ENCODE assay signal across 17 mouse cellular contexts in the genomic region with DNA sequence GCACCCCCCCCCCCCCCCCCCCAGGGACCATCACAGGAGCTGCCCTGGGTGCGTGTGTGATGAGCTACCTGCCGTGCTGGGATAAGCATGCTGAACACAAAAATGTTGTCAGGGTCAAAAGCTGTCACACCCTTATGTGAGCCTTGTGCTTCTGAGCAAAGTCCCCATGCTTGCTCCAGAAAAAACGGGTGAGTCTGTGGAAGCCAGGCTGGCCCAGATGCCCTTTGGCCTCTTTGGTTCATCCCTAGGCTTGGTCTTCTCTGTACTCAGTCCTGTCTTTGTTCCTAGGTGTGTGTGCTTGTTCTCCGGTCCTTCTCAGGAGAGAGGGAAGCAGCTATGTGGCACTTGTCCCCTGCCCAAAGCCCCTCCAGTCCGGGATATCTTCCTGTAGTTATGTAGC. TPM values are rescaled to one million over a fixed set of nuclear protein-coding genes. Genes with fewer than 3 reads are reported as not detected.
A peak's percentile ranks its signal among the peaks of the same experiment; 100 is the strongest.
DNase-seq lines count a peak whose midpoint lies in the region; TF ChIP-seq lines count a peak whose summit lies in the region.
"Had no signal": no experiment of that assay in that cellular context is flagged by ENCODE, and none has a peak within 500 bp of the region (broad histone marks: within the 10 kb centered on the region; RNA-seq: fewer than 3 reads in every experiment).

No protein-coding gene starts in this region.

- no peak for TF ChIP-seq POLR2A in liver, adult 2 months (IDR thresholded peaks at IDR 0.05; ENCODE audit: extremely low read depth, insufficient read depth, low read length)

- H3K27ac ChIP-seq in liver, adult 2 months (replicated peaks; ENCODE audit: insufficient read depth, low read depth, low read length) = no peak overlapping the region
- H3K27ac ChIP-seq: embryonic facial prominence, embryonic 10.5 days; forebrain, embryonic 13.5 days; heart, embryonic 13.5 days had no signal

- H3K27me3 ChIP-seq in liver, adult 2 months (ENCODE audit: control insufficient read depth, insufficient read depth, low read length) = no peaks in the 10 kb centered on the region
- H3K27me3 ChIP-seq: heart, embryonic 13.5 days; Patski had no signal

- TF ChIP-seq CTCF in liver, adult 2 months (IDR thresholded peaks at IDR 0.05; ENCODE audit: low read depth, low read length) = no peak

- H3K4me1 ChIP-seq in liver, adult 2 months (ENCODE audit: control insufficient read depth, insufficient read depth, low read length) = peaks cover 6% of the 10 kb centered on the region; the same call in 1 of the 2 replicates

- 61% methylated on average over 5 of the region's 5 CpGs for WGBS in liver, adult 2 months

- DNase-seq in kidney, adult 18-20 months = peak; percentile 48
- no peak for DNase-seq in kidney, postnatal 10 days
- DNase-seq in liver, adult 2 months (ENCODE audit: extremely low read depth, low read depth, low spot score) = peak; percentile 56
- DNase-seq in liver = no peak
- DNase-seq in kidney, postnatal 36 days = peak; percentile 66 to 70
- DNase-seq in cerebellum, postnatal 36 days = no peak
- DNase-seq: adrenal gland, postnatal 14 days; cerebellum, adult 11-12 months; cerebellum, adult 9-10 months; cerebellum, postnatal 25 days; forebrain, postnatal 0 days; gastrocnemius, postnatal 14 days; heart, postnatal 36 days had no signal

- H3K79me2 ChIP-seq in liver, adult 2 months (ENCODE audit: control insufficient read depth, insufficient read depth, low read length) = peaks cover 10% of the 10 kb centered on the region; the same call in 1 of the 2 replicates

- no peak overlapping the region for H3K9ac ChIP-seq in liver, adult 2 months (ENCODE audit: low read depth, low read length)
- H3K9ac ChIP-seq: forebrain, embryonic 13.5 days; forebrain, postnatal 0 days; heart, embryonic 13.5 days had no signal

- no peak overlapping the region for H3K4me3 ChIP-seq in liver, adult 2 months (ENCODE audit: insufficient read depth, low read depth, low read length)
- H3K4me3 ChIP-seq: embryonic facial prominence, embryonic 10.5 days; forebrain, embryonic 13.5 days; heart, embryonic 13.5 days had no signal

- no peaks in the 10 kb centered on the region for H3K36me3 ChIP-seq in liver, adult 2 months (ENCODE audit: control insufficient read depth, insufficient read depth, low read length)
- H3K36me3 ChIP-seq: embryonic facial prominence, embryonic 10.5 days; heart, embryonic 13.5 days had no signal

RNA-seq across cellular contexts. Expression of gene Pepd, which starts 3.4 kb away (rescaled TPM):
- 63.4 and 71.9 TPM in 2 replicates for total RNA-seq in liver, adult 2 months (2014; rRNA removed)
- polyA plus RNA-seq in liver, adult 2 months (2012; rRNA removed) = 71.9 and 76.2 TPM in 2 replicates

Comparison
In these comparisons a context has a peak if more than half of its experiments do, and no peak if none do; other contexts are left out.
1. DNase-seq: peak in kidney, adult 18-20 months (single experiment), liver, adult 2 months (single experiment) and kidney, postnatal 36 days (2 of 2); none in kidney, postnatal 10 days (single experiment), liver (single experiment) and cerebellum, postnatal 36 days (0 of 2).